Mouse (Mus musculus) activated CD4-positive, CD25-positive, alpha-beta regulatory T cell, adult 4 months (primary cell): ENCODE results near the gene Slc25a25. TPM values are rescaled to one million over a fixed set of nuclear protein-coding genes. Genes with fewer than 3 reads are reported as not detected.

Experiments
- ATAC-seq: one replicate; pipeline ENCODE4 v1.8.0; 2017
- polyA plus RNA-seq, 2 experiments: library from polyadenylated mRNA; unstranded; fragments of 100-300 nt; shearing (Covaris generic); gene quantifications; one replicate each; pipeline ENCODE4 v1.2.1; 2017

Slc25a25 gene
- polyA plus RNA-seq, 2 experiments from 2014 or later, result 3.3 to 4.0 TPM

DNA sequence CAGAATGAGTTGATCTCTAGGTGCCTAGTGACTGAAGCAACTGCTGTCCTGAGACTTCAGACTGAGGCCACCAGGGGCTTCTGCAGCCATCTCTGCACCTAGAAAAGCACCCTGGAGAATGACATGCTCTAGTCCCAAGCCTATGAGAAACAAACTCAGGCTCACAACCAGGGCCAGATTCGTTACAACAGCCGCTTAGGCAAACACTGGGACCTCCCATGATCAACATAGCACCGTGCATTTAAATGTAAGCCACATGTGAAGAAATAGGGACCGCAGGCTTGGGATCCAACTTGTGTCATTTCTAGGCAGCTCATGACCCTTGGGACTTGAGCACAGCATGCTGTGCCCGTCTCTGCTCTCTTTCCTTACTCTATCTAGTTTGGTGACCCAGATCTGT, 23.5 kb downstream of the Slc25a25 start:
- ATAC-seq, result no peak

DNA sequence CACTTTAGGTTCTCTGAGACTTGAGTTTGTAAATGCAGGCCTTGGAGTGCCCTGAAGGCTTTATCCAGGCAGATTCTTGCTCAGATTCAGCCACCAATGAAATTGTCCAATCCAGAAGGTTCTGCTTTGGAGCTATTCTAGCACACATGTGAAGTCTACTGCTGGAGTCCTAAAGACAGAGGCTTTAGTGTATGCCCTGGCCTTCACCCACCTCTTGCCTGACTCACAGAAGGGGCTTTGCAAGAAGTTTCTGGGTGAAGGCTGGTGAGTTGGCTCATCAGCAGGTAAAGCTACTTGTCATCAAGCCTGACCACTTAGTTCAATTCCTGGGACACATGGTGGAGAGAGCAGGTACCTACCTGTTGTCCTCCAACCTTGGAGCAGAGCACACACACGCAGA, 25.1 kb downstream of the Slc25a25 start:
- no peak for ATAC-seq

DNA sequence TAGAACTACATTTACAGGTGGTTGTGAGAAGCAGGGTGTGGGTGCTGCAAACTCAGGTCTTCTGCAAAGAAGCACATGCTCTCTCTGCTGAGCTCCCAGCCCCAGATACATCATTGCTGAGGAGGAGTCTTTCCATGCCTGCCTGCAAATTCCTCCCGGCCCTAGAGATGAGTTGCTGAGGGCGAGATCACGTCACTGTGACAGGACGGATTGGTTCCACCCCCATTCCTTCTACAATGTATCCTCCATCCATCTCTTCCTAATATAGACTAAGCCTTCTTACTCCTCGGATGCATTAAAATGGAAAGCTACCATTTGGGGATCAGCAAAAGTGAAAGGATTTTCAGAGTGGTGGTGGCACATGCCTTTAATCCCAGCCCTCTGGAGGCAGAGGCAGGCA, 25.7 kb downstream of the Slc25a25 start:
- ATAC-seq, result no peak

DNA sequence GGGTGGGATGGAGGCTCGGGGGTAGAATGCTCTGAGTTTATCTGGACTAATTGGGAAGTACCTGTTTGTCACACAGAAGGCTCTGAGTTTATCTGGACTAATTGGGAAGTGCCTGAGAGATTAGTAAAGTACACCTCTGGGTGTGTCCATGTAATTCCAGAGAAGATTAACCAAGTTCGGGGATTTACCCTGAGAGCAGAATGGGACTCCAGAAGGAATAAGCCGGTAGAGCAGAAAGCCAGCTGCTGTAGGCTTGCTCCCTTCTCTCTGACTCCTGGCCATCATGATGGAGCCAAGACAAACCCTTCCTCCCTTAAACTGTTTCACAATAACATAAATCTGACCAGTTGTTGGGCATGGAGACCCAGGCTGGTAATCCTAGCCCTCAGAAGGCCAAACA, 26.4 kb downstream of the Slc25a25 start:
- no peak for ATAC-seq

DNA sequence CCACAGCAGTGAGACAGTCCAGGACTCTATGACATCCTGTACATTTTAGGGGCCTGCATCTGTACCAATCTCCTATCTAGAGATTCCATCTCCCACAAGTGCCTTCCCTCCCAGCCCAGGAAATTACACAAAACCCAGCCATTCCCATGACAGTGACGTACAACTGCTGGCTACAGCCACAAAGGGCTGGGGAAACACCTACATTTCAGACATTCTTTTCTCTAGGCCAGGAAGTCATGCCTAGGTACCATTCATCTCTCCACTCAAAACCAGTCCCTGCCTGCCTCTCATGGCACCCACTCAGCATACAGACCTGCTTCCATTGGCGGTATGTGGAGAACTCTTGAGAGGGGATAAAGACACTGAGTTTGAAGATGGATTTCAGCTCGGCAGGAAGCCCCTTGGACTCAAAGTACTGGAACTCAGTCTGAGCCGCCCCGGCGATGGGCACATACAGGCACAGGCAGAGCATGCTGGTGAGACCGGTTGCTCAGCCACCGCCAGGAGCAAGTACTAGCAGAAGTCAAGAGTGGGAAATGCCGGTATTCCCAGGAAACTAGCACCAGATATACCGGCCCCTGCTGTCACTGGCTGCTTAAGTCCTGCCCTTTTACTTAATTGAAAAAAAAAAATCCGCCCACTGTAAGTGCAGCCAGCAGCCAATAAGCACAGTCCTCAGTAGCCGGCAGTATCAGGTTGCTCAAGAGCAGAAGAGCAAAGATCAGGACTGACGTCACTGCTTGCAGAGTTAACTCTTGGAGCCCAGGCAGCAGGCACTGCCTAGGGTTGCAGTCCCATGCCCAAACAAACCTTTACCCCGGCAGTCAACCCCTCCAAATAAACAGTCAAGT, 27.5 kb downstream of the Slc25a25 start:
- peak; percentile 77 for ATAC-seq

DNA sequence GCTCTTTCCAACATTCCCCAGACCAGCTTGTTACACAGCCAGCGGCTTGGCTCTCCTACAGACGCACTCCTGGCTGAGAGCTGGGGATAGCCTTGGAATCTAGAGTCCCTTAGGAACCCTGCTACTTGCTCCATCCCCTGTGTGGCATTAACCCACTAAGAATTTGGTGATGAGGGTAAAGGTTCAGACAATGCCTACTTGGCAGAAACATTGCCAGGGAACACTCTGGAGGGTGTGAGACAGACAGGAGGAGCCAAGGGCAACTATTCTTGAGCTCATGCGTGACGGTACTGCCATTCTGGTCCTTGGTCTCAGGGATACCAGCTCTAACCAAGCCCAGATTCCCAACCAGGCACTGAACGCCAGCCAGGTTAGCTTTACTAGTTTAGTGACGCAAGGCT, 29.4 kb downstream of the Slc25a25 start:
- no peak for ATAC-seq

DNA sequence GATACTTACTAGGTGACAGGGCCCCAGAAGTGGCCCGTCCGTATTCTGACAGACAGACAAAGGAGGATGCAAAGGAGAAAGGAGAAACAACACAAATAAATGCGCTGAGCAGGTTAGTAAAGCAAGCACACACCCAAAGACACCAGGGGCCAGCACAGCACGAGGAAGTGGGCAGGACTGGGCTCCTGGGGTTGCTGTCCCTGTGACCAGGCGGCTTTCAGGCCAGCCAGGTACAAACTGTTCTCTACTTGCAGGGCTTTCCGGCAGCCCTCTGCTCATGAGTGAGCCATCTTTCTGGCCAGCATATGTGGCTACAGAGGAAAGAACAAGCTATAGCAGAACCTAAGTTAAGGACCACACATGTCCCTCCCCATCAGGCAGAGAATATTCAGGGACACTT, 30.6 kb downstream of the Slc25a25 start:
- ATAC-seq, result no peak

DNA sequence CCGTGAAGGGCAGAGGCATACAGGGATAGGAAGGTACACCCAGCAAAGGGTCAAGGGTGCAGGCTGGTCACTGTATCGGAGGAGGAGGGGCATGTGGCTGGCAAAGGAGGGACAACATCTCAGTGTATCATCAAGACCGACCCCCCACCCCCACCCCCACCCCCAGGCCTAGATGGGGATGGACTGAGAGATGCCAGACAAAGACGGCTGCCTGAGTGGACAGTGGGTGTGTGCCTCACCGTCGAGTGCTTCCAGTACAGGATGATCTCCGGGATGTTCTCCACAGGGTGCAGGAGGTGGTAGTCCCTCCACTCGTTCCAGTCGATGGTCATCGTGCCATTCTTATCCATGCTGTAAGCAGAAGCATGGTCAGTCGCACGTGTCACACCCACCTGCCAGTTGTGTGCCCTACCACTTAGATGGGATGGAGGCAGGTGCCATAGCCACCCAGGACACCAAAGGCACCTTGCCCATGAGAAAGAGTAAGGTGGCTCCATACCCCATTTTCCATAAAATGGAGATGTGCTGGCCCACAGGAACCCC, 31.1 kb downstream of the Slc25a25 start:
- no peak for ATAC-seq

DNA sequence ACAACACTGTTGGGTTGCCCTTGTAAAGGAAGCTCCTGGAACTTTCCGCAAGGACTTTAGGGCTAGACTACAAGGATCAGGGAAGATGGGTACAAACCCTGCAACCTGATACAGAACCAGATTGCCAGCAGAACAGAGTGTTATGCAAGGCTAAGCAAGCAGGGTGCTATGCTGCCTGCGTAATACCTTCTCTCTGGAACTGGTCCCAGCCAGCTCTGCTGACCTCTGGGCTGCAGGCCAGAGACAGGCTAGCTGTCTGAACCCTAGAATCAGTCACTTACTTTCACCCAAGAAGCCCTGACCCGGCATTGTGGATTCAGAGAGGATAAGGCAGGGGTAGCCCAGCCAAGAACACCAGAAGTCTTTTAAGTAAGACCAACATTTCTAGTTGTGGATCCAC, 31.9 kb downstream of the Slc25a25 start:
- ATAC-seq, result no peak

DNA sequence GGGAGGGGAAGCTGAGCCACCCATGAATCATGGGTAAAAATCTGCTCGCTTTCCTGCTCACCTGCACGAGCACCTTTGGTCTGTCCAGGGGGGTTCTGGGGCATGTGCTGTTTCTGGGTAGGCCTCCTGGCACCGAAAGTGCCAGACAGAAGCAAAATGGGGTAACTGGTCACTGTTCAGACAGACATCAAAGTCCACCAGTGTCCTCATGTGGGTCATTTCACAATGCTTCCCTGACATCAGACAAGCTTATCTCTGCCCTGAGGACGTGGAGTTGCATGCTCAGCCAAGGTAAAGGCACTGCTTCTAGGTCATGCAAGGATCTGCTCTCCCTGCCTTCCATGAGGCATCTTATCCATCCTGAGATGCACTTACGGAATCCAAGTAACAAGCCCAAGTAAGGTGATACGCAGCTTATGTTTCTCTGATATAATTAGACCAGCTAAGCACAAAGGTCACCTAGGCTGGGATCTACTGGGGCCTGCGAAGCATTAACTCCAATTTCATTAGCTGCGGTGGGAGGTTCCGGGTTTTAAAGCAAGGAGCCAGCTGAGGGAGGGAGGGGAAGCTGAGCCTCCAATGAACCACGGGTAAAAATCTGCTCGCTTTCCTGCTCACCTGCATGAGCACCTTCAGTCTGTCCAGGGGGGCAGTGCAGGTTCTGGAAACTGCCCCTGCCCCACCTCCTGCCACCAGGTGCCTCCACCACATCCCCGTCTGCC, 32.7 kb downstream of the Slc25a25 start:
- no peak for ATAC-seq

DNA sequence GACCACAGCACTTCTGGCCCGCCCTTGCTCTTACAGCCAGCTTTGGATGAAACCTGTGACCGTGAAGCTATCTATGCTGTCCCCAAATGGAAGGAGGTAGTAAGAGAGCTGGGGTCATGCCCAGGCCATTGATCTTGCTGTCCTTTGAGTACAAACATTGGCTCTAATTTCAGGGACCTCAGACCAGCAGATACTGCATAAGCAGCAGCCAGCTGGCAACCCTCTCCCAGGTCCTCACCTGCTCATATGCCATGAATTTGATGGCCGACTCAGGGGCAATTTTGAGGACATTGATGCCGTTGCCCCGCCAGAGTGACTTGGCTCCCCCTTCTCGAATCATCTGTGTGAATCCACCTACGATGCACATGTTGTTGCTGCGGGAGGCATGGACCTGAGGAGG, 33.8 kb downstream of the Slc25a25 start:
- ATAC-seq, result no peak

DNA sequence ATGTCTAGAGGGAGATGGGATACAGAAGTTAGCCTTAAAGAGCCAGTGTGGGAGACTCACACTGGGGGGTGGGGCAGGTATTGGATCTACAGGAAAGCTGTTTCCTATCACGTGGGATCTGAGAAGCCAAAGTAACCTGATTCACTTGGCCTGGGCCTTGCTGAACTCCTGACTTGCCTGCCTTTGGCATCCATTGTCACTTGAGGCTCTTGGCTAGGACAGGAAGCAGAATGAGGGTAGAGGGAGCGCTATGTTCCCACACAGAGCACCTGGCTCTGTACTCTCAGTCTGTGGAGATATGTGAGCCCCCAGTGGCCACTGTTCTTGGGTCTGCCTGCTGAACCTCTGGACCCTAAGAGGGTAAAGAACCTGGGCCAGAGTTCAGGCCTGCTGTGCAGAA, 34.7 kb downstream of the Slc25a25 start:
- no peak for ATAC-seq

DNA sequence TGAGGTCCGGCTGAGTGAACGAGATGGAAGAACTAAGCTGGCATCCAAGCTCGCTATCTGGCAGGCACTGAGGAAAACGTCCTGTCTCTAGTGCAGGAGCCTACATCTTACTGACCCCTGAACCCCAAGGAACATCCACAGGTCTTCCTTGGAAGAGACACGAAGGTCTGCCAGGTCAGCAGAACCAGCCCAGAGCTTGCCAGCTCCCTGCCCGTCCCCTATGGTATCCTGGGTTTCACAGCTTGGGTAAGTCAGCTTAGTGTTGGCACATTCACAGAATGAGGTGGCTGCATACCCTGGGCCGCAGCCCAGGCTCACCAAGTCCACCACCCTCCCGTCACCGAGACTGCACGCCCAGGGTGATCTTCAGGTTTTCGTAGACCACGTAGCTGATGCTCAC, 35.4 kb downstream of the Slc25a25 start:
- ATAC-seq, result no peak

DNA sequence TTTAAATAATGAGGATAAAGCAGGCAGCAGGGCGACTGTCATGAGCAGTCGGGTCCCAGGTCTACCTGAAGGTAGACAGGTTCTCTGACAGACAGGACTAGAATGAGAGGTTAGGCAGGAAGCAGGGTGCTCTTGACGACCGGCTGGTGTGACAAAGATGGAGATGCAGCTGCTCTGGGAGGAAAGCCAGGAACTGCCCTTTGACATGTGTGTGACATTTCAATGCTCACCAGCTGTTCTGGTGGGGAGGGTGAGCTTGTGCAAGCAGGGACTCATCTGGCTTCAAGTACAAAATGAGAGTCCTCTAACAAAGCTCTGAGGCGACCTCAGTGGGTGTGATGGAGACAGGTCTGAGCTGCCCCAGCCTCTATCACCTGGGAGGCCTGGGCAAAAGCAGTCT, 37.3 kb downstream of the Slc25a25 start:
- no peak for ATAC-seq

DNA sequence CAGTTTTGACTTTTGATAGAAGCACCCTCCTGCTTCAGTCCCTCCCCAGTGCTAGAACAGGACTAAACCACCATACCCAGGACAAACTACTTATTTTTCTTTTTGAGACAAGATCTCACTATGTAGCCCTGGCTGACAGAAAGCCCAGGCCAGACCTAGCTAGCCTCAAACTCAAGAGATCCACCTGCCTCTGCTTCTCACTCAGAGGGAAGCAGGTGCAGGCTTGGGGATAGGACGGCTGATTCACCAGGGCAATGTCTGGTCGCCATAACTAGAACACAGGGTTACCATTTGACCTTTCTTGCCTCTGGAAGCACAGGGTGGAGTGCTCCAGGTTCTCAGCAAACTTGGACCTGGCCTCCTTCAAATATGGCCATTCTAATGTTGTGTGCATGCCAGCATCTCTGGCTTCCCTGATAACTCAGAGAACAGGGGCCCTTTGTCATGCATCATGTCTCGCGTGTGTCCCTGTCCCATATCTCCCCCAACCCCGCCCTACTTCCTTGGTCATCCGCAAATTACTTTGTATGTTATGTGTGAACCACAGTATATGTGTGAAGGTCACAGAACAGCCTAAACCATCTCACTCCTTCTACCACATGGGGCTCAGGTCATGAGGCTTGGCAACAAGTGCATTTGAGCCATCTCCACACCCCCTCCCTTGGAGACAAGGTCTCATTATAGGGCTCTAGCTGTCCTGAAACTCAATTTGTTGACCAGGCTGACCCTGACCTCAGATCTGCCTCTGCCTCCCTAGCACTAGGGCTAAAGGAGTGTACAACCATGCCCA, 38.3 kb downstream of the Slc25a25 start:
- ATAC-seq, result no peak

DNA sequence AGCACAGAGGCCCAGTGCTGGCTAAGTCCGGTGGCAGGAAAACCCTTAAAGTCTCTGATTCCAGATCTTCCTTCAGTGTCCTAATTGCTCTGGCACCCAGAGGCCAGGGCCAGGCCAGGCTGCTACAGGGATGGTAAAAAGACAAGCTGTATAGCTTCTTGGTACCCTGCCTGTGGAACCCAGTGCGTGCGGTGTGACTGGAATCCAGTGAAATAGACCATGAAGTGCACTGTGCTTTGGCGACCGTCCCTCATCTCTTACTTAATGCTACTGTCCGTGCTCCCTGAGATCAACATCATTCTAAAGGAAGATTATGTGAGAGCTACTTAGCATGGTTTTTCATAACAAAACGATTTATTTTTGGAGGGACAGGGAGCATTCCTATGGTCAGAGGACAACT, 39.8 kb downstream of the Slc25a25 start:
- ATAC-seq, result no peak

DNA sequence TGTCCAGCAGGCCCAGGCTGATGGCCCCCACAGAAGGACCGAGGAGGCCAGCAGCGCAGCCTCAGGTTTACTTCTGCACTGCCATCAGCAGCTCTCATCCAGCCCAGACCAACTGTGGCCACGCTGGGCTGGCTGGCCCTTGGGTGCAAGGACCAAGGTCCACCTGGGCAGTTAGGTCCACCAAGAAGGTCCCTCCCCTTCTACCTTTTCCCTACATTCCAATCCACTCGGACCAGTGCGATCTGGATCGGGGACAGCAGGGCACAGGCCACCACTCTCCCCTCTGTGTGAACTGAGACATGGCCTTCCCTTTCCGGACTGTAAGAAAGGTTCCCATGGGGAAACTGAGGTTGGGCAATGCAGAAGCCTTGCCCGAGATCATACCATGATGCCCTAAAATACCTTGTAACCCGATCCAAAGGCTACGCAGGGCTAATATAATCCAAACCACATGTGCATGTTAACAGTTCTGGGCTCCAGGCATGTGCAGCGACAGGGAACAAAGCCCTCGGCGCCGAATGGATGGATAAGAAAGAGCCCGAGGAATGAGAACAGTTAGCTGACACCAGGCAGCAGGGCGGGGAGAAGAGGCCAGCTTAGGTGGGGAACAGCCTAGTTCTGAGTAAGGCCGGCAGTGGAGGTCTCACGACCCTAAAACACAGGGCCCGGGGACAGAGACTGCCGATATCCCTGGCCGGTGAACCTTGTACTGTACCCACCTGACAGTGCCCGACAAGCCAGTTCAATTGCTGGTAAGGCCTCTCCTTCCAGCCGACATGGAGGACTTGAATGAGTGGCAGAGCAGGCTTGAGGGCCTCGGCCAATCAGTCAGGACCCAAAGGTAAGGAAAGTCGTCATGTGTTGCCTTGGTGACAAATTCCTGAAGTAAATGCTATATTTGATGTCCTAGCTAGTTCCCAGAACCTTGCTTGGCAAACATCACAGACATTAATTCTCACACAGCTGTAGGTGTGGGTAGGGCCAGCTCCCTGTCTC, 42.5 kb downstream of the Slc25a25 start:
- no peak for ATAC-seq

DNA sequence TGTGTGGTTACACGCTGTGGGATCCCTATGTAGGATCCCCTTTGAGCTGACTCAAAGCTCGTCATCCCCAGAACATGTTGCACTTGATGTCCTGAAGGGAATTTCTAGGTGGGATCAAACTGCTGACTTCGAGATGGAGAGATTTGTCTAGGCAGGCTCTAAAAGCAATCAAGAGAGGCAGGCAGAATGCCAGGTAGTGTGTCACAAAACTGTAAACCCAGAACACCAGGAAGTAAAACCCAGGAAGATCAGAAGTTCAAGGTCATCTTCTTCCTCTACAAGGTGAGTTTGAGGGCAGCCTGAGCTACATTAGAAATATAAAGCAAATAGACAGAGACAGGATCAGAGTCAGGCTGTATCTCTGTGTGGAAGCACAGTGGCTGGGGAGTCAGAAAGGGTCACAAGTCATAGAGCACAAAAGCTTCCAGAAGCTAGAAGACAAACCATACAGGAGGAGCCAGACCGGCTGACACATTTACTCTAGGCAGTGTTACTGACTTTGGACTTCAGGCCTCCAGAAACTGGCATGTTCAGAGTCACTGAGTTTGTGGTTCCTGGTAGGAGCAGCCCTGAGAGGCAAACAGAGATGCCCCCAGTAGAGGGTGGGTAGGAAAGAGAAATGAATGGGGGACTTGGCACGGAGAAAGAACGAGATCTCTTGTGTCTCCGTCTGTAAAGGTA, 44.0 kb downstream of the Slc25a25 start:
- no peak for ATAC-seq

DNA sequence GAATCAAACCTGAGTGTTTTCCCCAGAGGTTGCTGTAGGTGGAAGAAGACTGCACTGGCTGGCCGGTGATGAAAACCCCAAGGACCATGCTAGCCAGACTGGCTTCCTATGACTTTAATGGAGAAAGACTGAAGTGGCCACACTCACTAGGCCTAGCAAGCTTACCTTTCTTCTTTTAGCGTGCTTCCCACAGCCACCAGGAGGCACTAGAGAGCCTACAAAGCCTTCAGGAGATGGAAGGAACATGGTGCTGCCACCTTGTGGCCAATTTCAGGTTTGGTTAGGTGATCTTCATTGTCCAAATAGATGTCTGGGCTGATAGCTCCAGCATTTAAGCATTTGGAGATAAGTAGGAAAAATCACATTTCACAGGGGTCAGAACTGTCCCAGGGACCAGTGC, 46.6 kb downstream of the Slc25a25 start:
- peak; percentile 78 for ATAC-seq

DNA sequence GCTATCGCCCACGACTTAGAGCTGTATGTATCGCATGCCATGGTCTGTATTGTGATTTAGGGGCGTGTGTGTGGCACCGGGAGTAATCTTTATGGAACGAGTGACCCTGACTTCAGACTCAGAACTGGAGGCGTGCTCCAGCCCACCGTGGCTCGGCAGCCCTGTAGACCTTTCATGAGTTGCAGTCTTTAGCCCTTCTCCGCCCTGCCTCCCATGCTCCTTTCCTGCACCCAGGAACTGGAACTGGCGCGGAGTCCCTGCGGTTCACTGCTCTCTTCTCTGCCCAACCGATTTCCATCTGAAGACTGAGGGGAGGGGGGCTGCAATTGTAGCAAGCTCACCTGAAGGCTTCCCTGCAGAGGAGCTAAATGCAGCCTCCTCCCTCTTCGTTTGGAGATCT, 54.5 kb downstream of the Slc25a25 start:
- ATAC-seq, result no peak

DNA sequence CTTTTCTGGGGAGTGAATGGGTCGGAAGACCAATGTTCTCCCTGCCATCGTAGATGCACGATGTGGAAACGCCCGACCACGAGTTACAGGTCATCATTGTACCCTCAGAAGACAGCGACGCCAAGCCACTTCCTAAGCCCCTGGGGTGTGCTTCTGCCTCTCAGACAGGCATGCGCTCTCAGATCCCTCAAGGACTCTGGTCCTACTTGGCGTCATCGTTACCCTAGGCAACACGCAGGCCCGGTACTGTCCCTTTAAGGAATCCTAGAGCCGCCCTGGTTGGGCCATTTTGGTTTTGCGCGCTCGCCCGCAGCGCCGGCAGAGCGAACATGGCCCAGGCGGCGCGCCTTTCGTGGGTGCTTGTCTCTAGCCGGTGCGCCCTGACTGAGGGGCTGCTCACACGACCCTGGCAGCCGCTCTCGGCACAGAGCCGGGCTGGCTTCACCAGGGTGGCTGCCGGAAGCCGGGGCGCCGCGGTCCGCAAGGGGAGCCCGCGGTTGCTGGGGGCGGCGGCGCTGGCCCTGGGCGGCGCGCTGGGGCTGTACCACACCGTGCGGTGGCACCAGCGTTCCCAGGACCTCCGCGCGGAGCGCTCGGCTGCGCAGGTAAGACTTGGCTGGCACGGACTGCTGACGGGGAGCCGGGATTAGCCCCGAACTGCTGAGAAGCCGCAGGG, 55.2 kb downstream of the Slc25a25 start:
- peak; percentile 90 for ATAC-seq
